Mouse (Mus musculus): Measurements from ENCODE around the gene Htr2a.

- TF ChIP-seq CTCF (IDR thresholded peaks at IDR 0.05; ENCODE audit: borderline replicate concordance, insufficient read depth, low read length), result no peak
- no peak for TF ChIP-seq POLR2A (IDR thresholded peaks at IDR 0.05; ENCODE audit: low read depth, low read length)
These were observed 21.8 kb upstream of the Htr2a start for GRCm38 (mm10) chr14:74618858-74619257.
